Mouse (Mus musculus) intestine, postnatal 0 days (tissue): Measurements from ENCODE around the gene Iqcf5. TPM values are rescaled to one million over a fixed set of nuclear protein-coding genes. Genes with fewer than 3 reads are reported as not detected.

ENCODE experiments used
- ATAC-seq: fragments of 200-750 bp; cut with Nextera tagmentation; 2 replicates; pipeline ENCODE4 v1.8.0; 2017; ENCODE audit warnings: mild to moderate bottlenecking, moderate TSS enrichment, moderate library complexity
- H3K27ac ChIP-seq: fragments of 300-500 bp; sonication (generic); 2 replicates; pipeline ENCODE4 v1.5.1; 2014; ENCODE audit warnings: mild to moderate bottlenecking, low read depth, low read length, moderate library complexity
- H3K27me3 ChIP-seq: fragments of 300-500 bp; sonication (generic); replicated peaks from 2 replicates; pipeline ENCODE4 v1.6.1; 2014; ENCODE audit warnings: low read length, mixed read lengths; ENCODE audit not compliant: control insufficient read depth, insufficient read depth
- H3K36me3 ChIP-seq: fragments of 300-500 bp; sonication (generic); 2 replicates; pipeline ENCODE4 v1.6.1; 2014; ENCODE audit warnings: mild to moderate bottlenecking, moderate library complexity; ENCODE audit not compliant: control insufficient read depth, insufficient read depth
- H3K4me1 ChIP-seq: fragments of 300-500 bp; sonication (generic); replicated peaks from 2 replicates; pipeline ENCODE4 v1.6.1; 2014; ENCODE audit warnings: antibody characterized with exemption, low read length, mixed read lengths; ENCODE audit not compliant: control insufficient read depth, insufficient read depth
- H3K4me2 ChIP-seq: fragments of 300-500 bp; sonication (generic); replicated peaks from 2 replicates; pipeline ENCODE4 v1.6.1; 2014; ENCODE audit warnings: low read depth, mild to moderate bottlenecking, moderate library complexity
- H3K4me3 ChIP-seq: fragments of 300-500 bp; sonication (generic); 2 replicates; pipeline ENCODE4 v1.5.1; 2014; ENCODE audit warnings: low read depth, low read length
- H3K9ac ChIP-seq: fragments of 300-500 bp; sonication (generic); 2 replicates; pipeline ENCODE4 v1.6.1; 2014; ENCODE audit warnings: mild to moderate bottlenecking, low read depth, low read length
- H3K9me3 ChIP-seq: fragments of 300-500 bp; sonication (generic); 2 replicates; pipeline ENCODE4 v1.6.1; 2016; ENCODE audit warnings: mixed run types; ENCODE audit not compliant: control insufficient read depth
- CTCF ChIP-seq: sonication (generic); IDR thresholded peaks from 2 replicates; pipeline ENCODE4 v1.5.1; 2016; ENCODE audit warnings: low read depth, mild to moderate bottlenecking, control low read depth, antibody characterized with exemption, moderate library complexity
- WGBS: fragments of 180-500 bp; shearing (Covaris S2); extraction: QIAGEN DNeasy Blood & Tissue Kit; methylation state at CpG from one replicate; pipeline ENCODE4 v1.1.7; 2014; 5-methylcytosine and 5-hydroxymethylcytosine counted together
- polyA plus RNA-seq: library from polyadenylated mRNA; unstranded; fragments of >200 nt; fragmentation: Nextera tagmentation; extraction: Ambion mirVana; gene quantifications from 2 replicates; pipeline ENCODE4 v1.2.1, GENCODE M21; 2015

Gene Iqcf5
- not detected in 2 replicates for polyA plus RNA-seq

GRCm38 (mm10) chr9:106514273-106514672, at the start of gene Iqcf5:
Gene Iqcf5 (plus strand): TSS chr9:106514573.
- TF ChIP-seq CTCF = no peak
- H3K4me2 ChIP-seq = no peak within 1 kb of the TSS
- H3K4me1 ChIP-seq = no peaks in the 10 kb centered on the region
- H3K36me3 ChIP-seq = no peaks in the 10 kb centered on the region
- WGBS = 85% methylated on average over 4 of the region's 4 CpGs
- H3K27me3 ChIP-seq = no peaks in the 10 kb centered on the region
- ATAC-seq = no peak
- no peak within 1 kb of the TSS for H3K4me3 ChIP-seq
- no peak within 1 kb of the TSS for H3K9ac ChIP-seq
- no peak within 1 kb of the TSS for H3K27ac ChIP-seq
- H3K9me3 ChIP-seq = no peaks in the 10 kb centered on the region

DNA sequence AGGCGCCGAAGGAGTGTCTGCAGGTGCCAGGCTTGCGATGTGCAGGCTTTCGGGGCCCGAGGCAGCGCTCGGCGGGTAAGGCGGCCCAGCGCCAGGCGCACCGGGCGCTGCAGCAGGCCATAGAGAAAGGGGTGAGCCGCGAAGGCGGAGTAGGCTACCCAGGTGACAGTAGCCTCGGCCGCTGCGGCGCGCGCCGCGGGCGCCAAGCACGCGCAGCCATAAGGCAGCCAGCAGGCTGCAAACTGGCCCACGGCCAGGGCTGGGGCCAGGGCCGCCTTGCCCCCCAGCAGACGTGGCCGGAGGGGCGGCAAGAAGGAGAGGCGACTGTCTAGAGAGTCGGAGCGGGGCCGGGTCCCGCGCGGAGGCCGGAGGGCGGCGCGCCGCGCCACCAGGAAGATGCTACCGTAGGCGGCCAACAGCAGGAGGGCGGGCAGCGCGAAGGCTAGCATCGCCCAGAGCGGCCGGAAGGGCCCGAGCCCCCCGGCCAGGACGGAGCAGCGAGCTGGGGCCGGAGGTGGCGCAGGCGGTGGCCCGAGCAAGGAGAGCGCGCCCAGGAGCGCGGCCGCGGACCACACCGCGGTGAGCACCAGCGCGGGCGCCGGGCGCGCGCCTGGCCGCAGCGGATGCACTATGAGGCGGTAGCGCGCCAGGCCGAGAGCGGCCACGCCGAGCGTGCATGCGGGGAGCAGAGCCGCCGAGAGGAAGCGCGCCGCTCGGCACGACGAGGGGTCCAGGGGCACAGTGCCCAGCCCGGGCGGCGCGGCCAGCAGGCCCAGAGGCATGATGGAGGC, 49.4 kb upstream of the Iqcf5 start:
- no peak for TF ChIP-seq CTCF

DNA sequence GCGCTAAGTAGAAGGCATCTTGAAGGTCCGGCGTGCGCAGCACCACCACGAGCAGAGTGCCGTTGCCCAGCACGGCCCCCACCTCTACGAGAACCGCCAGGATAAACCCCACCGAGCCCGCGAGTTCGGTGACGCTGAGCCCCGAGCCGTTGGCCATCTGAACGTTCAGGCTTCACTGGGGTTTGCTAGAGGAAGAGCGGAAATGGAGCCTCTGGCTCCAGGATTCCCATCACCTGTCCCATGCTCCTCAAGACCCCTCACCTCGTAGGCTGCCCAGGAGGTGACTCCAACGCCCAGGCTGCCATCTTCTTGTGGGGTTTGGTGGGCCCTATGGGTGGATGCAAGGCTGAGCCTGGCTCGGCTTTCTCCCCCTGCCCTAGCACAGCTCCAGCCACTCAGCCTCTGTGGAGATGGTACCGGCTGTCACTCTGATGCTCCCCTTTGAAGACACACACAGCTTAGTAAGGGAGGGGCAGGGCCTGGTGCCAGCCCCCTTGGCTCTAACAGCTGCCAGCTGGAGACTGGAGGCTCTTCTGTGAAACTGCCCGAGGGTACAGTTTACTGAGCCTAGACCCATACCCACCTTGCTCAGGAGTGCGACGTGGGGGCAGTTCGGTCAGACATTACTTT, 48.7 kb upstream of the Iqcf5 start, which contains the start of gene Gpr62:
TSS of gene Gpr62 (minus strand) at position 368 of the 630 bp plus-strand sequence.
- Histone ChIP-seq H3K27ac (no peak within 1 kb of the TSS), H3K9ac (peak within 1 kb of the TSS; percentile 57), H3K4me3 (peak within 1 kb of the TSS; percentile 56), H3K4me1 (no peaks in the 10 kb centered on the region), H3K9me3 (no peaks in the 10 kb centered on the region), H3K27me3 (peaks cover 19% of the 10 kb centered on the region; the same call in 1 of the 2 replicates), H3K36me3 (no peaks in the 10 kb centered on the region; the same call in 1 of the 2 replicates), H3K4me2 (peak within 1 kb of the TSS; percentile 94)
- TF ChIP-seq CTCF = no peak
- ATAC-seq = no peak
- WGBS = 38% methylated on average over 25 of the region's 26 CpGs

More for the DNA sequence above, 49.4 kb upstream of the Iqcf5 start:
- peak overlapping the region; percentile 57 for H3K9ac ChIP-seq
- no peaks in the 10 kb centered on the region; the same call in 1 of the 2 replicates for H3K36me3 ChIP-seq
- no peaks in the 10 kb centered on the region for H3K4me1 ChIP-seq
- no peak overlapping the region for H3K27ac ChIP-seq
- peak; percentile 37; the same call in 1 of the 2 replicates for ATAC-seq
- H3K4me2 ChIP-seq = peak overlapping the region; percentile 94
- H3K9me3 ChIP-seq = no peaks in the 10 kb centered on the region
- H3K4me3 ChIP-seq = peak overlapping the region; percentile 56
- H3K27me3 ChIP-seq = peaks cover 19% of the 10 kb centered on the region; the same call in 1 of the 2 replicates
- WGBS = 1% methylated on average over 97 of the region's 99 CpGs

- Histone ChIP-seq H3K4me3 (no peak overlapping the region), H3K36me3 (no peaks in the 10 kb centered on the region; the same call in 1 of the 2 replicates), H3K4me2 (no peak overlapping the region), H3K27me3 (peaks cover 19% of the 10 kb centered on the region; the same call in 1 of the 2 replicates), H3K9ac (no peak overlapping the region), H3K4me1 (no peaks in the 10 kb centered on the region), H3K9me3 (no peaks in the 10 kb centered on the region), H3K27ac (no peak overlapping the region)
- ATAC-seq = no peak
- TF ChIP-seq CTCF = no peak
- 78% methylated on average over 6 of the region's 6 CpGs for WGBS
These were observed 47.7 kb upstream of the Iqcf5 start for GRCm38 (mm10) chr9:106466721-106467120.

DNA sequence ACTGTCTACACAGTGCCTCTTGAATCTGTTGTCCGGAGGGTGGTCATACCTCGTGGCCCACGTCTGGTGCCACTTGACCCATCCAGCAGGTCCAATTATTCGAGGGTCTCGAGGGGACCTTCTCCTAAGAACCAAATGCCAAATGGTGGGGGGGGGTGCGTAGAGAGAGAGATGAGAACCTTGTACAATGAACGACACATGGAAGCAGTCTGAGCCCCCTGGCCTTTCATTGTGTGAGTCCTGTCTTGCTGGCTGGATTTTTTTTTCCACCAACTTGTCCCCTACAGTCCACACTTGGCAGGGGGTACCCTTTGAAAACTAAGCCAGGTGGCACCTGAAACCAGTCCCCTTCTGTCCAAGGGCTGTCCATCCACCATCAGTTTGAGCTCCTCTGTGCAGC, 46.6 kb upstream of the Iqcf5 start:
- no peak overlapping the region for H3K4me3 ChIP-seq
- no peak for ATAC-seq
- WGBS = 93% methylated on average over 7 of the region's 7 CpGs

DNA sequence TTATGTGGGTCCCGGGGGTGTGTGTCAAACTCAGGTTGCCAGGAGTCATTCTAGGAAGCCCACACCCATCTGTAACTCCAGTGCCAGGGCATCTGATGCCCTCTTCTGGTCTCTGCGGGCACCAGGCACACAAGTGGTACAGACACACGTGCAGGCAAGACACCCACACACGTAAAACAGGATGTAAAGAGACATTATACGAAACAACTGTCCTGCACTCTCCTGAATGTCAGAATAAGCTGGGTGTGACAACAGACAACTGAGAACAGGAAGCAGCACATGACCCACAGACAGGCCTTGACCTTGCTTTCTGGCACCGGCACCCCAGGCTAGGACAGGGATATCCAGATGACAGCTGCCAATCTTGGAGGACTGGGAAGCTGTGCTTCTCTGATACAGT, 45.1 kb upstream of the Iqcf5 start:
- H3K27ac ChIP-seq = no peak overlapping the region
- H3K9ac ChIP-seq = no peak overlapping the region
- ATAC-seq = no peak
- 0 out of 2 replicates have a peak, but pooled peaks have one; percentile 16 for TF ChIP-seq CTCF
- WGBS = 62% methylated on average over 6 of the region's 6 CpGs
- H3K27me3 ChIP-seq = peaks cover 19% of the 10 kb centered on the region; the same call in 1 of the 2 replicates
- H3K36me3 ChIP-seq = no peaks in the 10 kb centered on the region; the same call in 1 of the 2 replicates
- no peaks in the 10 kb centered on the region; the same call in 1 of the 2 replicates for H3K4me1 ChIP-seq
- no peak overlapping the region for H3K4me2 ChIP-seq
- H3K4me3 ChIP-seq = no peak overlapping the region
- no peaks in the 10 kb centered on the region for H3K9me3 ChIP-seq

More for the DNA sequence above, 46.6 kb upstream of the Iqcf5 start:
- Histone ChIP-seq H3K9ac (no peak overlapping the region), H3K27me3 (peaks cover 19% of the 10 kb centered on the region; the same call in 1 of the 2 replicates), H3K4me1 (no peaks in the 10 kb centered on the region), H3K27ac (no peak overlapping the region), H3K36me3 (no peaks in the 10 kb centered on the region; the same call in 1 of the 2 replicates), H3K9me3 (no peaks in the 10 kb centered on the region), H3K4me2 (no peak overlapping the region)
- TF ChIP-seq CTCF = no peak
